Mouse (Mus musculus): Measurements from ENCODE around the gene Evx1. TPM values are rescaled to one million over a fixed set of nuclear protein-coding genes. Genes with fewer than 3 reads are reported as not detected.

Gene Evx1
- not detected for total RNA-seq (2021)
- long read RNA-seq, experiment 1 = 0 reads
- long read RNA-seq, experiment 2 = 0 reads

DNA sequence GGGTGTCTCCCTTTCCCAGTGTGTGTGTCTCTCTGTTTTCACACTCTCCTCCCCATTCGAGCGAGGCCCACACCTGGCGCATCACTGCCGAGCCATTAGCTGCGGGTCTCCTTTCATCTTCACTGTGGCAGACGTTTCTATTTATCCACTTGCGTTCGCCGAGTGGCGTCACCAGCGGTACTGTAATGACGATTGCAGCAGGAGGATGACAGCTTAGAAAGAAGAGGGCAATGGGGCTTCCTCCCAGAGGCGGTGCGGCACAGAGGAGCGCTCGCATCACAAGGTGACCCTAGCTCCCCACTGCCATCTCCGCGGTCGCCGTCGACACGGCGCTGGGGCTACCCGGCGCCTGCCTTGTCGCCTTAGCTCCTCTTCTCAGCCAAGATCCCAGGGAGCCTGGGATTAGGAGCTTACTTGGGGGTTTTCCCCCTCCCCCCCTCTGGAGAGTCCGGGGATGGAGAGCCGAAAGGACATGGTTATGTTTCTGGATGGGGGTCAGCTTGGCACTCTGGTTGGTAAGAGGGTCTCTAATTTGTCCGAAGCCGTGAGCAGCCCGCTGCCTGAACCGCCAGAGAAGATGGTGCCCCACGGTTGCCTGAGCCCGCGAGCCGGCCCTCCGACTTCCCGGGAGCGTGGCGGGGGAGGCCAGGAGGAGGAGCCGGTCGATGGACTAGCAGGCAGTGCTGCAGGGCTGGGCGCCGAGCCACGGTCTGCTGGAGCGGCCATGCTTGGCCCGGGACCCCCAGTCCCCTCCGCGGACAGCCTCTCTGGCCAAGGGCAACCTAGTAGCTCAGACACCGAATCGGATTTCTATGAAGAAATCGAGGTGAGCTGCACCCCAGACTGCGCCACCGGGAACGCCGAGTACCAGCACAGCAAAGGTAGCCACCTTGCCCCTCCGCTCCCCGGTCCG is at the start of gene Evx1:
TSS of gene Evx1 (plus strand) at position 108 of the 913 bp plus-strand sequence.
- no peak for DNase-seq (ENCODE audit: low spot score in 2 of 2)

DNA sequence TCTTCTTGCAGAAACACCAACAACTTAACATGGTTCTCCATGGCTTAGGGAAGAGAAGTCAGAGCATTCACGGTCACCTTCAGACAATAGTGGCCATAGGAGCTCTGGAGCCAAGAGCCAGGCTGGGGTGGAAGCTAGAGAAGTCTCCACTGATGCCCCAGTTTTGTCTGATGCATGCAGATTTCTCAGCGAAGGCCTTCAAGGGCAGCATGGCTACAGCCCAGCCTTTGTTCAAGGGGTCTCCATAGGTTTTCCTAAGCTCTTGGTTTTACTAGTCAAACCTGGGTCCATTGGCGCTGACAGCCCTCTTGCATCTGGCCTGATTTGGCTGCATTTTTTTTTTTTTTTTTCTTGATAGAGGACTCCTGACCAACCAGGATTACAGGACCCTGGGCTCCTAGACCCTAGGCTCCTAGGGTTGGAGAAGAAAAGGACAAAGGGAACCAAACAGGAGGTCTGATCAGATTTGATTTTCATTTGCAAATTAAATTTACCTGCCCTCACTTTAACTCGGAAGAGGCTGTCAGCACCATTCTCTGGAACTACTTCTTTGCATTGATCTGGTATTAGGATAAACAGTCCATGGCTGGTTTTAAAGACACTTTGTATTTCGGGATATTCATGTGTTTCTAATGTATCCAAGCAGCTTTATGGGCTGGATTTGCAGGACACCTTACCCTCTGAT is 49.0 kb upstream of the Evx1 start:
- no peak for DNase-seq (ENCODE audit: low spot score in 2 of 2)

DNA sequence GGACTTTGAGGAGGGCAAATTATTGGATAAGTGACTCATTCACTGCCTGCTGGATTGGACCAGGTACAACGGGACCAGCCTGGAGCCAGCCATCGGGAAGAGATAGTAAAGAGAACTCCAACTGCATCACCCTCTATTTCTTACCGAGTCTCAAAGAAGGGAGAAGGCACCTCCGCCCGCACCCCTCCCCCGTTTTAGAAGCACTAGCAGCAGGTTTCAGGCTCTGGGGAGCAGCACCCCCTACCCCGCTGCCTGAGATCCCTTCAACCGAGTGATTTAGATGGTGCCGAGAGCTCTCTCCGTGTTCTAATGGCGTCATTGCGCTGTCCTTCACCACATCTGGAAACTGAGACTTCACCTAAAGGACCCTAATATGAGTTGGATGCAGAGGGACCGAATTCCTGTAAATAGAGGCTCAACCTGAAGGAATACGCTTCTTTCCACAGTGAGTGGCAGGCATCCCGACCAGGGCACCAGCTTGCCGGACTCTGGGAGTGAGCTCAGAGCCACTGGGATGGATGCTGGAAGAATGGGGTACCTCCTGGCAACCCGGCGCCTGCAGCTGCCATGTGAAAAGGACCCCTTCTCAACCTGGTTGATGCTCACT is 47.9 kb upstream of the Evx1 start:
- no peak for DNase-seq (ENCODE audit: low spot score in 2 of 2)

DNA sequence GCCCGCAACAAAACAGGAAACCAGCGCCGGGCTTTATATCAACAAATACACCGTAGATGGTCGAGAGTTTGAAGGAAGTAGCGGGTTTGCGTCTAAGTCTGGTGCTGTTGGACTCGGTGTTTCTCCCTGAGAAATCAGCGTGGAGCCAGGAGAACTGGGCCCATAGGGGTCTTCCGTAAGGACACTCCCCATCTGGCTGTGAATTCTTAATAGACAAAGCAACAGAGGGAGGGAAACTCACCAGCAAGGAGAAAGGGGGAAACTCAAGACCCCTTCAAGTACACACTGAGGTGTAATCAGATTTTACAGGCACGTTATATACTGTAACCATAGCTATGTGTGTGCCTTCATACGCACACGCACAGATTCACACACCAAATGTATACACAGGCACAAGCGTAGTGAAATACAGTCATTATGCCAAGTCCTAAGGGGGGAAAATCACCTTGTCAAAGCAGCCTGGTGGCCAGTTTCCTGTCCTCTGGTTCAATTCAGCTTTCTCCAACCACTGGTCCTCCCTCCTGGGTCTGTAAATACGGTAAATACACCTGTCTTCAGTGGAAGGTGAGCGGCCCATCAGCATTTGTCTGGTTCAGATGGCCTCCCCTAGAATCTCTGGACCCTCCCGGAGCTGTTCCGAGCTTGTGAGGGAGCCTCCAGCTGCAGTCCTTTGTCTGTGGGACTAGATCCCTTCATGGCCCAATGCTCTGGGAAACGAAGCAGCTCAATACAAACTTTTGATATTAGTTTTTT is 47.2 kb upstream of the Evx1 start:
- no peak for DNase-seq (ENCODE audit: low spot score in 2 of 2)

DNA sequence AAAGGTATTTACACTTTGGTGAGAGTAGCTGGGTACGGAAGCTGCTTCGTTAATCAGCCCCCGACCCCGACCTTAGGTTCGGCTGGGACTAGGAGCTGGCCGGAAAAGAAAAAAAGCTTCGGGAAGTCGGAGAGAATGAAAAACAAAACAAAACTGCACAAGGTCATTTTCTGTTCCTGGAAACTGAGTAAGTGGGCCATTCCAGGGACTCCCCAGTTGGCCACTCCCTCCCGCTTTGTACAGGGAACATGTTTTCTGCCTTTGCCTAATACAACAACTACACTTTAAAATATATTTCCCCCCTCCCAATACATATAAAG is 46.7 kb upstream of the Evx1 start:
- no peak for DNase-seq (ENCODE audit: low spot score in 2 of 2)

DNA sequence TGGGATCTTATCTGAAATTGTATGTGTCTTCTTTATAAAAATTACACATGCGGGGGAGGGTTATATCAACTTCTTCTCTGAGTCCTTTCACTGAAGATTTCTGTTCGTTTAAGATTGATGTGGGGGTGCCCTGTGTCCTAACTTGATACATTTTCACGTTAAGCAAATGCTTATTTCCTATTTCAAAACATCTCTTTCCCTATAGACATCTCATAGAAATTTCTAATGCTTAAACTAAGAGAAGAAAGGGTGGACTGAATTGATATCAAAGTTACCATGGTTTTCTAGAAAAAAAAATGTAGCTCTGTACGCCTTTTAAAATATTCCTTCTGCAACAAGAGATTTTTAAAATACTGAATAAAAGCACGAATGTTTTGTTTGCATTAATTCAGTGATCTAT is 46.1 kb upstream of the Evx1 start:
- DNase-seq (ENCODE audit: low spot score in 2 of 2) = no peak

DNA sequence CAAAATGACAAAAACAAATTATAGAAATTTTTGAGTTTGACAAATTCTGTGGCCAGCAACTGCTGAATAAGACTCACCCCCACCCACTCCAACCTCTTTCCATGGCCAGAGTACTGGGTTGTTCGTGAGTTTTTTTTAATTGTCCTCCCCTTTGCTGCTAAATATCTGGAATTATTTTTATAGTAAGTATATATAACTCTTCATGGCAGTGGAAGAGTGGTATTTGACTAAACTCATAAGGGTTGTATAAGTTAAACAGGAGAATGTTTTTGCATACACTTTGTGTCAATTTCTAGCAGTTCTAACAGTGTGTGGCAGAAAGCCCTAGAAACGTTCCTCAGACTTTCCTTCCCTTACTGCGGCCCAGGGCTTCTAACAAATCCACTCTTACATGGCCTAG is 45.6 kb upstream of the Evx1 start:
- no peak for DNase-seq (ENCODE audit: low spot score in 2 of 2)

DNA sequence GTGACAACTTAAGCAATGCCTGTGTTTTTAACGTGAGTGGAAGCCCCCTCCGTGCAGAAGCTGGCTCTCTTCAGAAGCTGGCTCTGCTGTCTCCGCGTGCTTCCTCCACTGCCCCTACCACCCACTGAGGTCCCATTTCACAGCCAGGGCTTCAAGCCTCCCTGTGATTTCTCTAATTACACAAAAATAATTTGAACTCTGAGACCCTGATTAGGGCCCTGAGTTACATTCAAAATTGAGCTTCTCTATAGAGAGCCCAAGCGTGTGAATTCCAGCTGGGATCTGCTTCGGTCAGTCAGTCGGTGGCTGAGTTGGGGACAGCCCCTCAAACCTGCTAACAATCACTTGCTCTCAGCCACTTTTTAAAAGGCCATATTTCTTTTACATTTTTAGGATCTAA is 45.0 kb upstream of the Evx1 start:
- DNase-seq (ENCODE audit: low spot score in 2 of 2) = no peak

DNA sequence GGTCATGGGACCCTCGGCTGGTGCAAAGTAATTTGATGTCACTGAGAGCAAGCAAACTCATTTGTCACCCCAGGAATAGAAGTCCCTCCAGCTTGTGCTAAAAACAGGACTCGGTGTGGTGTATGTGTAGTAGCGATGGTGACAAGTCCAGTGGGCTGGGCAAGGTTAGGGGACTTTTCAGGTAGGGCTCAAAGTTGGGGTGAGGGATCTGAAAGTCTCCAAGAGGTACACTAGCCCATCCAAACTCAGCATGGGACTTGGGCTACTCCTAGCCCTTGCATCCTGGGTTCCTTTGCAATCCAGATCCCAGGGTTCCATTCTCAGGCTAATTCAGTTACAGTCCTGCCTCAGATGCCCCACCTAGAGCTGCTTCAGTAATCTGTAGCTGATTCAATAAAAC is 44.5 kb upstream of the Evx1 start:
- no peak for DNase-seq (ENCODE audit: low spot score in 2 of 2)

DNA sequence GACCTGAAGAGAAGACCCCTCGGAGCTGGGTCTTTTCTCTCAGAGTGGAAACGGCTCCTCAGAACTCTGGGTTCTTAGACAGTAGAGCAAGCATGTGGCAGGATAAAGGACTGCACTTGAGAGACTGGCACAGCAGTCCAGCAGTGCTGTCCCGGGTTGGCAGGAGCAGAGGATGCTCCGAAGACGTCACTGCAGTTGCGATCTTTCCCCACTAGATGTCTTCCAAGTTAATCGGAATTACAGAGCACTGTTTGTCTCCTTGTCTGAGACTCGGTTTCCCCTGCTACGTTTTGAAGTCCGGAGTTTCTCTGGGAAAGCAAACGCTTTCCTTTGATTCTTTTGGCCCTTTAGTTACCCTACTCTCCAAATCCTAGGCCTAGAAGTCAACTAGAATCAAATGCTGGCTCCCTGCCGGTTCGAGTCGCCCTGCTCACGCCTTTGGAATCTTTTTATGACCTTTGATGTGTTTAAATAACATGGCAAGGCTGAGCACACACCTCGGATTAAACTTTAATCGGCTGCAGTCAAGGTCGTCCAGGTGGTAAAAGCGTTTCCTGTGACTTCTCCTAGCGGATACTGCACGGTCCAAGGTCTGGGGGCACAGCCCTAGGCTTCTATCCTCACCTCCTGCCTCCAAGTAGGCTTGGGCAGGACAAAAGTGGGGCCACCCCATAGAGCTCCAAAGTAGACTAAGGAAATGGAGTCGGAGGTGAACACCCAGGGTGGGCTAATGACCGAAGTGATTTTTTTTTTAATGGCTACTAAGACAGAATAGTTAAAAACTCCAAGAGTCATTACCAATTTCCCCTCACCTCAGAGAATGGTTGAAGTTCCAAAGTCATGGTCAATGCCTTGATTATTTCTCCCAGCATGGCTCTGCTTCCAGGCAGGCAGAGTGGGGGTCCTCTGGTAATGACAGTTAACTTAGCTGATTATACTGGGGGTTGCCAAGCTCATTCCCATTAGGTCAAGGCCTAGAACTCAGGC is 42.5 kb upstream of the Evx1 start:
- peak in 1 of 2 experiments; percentile 47 for DNase-seq (ENCODE audit: low spot score in 2 of 2)

DNA sequence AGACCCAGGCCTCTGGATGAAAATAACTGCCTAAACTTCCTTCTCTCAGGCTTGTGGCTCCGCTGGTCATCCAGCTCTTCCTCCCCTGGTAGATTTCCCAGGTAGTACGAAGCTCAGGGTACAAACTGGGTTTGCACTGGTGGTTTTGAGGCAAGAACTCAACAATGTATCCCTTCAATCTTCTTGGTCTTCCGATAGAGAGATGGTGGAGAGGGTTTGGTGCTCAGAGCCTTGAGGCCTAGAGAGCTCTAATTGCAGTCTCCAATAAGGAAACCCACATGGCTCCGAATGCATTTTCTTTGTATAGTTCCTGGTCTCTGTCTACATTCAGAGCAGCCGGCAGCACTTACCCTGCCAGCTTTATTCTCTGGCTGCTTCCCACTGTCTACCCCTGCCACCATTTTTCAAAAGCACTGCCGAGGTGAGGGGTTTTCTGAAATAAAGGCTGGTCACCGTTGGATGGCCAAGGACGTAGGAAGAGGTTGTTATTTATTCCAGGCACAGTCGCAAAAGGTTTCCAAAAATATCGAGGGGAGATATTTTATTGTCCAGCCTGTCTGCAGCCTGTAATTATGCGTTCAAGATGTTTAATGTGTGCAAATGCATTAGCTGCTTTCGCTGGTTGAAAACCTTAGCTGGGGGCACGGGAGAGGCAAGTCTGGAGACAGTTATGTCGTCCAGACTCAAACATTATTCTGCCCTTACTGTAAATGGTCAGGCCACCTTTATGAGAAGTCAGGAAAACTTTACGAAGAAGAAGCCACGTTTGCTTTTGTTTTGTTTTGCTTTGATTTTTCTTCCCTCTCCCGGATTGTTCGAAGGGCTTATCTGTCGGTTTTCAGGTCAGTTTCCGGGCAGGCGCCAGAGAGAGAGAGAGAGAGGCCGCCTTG is 40.3 kb upstream of the Evx1 start:
- DNase-seq (ENCODE audit: low spot score in 2 of 2) = no peak

DNA sequence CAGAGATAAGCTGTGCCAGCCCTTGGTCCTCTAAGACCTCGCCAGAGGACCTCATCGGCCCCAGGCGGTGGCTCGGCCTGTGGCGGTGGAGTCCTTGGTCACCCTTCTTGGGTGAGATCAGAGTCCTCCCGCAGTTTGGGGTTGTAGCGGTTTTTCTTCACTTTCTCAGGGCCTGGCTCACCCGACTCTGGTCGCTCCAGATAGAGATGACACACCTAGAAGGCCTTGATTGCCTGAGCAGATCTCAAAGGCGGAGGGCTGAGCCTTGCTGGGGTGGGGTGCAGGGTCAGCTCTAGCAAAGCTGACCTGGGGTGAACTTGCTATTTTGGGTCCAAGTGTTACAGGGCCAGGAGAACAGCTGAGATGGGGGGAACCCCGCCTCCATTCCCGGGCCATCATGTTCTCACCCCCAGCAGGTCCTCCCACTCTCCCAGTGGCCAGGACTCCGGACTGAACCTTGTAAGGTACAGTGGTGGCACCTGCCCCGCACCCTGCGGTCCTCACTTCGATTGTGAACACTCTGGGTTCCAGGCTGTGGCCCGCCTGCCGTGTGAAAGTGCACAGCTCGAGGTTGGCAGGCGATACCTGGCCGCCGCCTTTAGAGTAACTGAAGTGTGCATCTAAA is 39.5 kb upstream of the Evx1 start:
- DNase-seq (ENCODE audit: low spot score in 2 of 2) = no peak

DNA sequence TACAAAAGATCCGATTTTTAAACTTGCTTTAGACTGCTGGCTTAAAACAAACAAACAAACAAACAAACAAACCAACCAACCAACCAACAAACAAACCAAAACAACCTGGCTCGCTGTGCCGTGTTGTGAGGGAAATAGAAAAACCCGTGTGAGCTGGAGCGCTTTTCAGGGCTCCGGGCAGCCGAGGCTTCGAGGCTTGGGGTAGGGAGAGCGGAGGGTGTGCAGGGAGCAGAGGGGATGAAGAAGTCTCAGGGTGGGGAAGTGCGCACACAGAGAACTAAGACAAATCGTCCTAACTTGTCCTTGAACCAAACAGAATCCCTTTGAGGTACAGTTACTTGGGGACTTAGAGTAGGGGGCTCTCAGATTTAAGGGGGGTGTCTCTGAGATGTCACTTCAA is 38.7 kb upstream of the Evx1 start:
- no peak for DNase-seq (ENCODE audit: low spot score in 2 of 2)

DNA sequence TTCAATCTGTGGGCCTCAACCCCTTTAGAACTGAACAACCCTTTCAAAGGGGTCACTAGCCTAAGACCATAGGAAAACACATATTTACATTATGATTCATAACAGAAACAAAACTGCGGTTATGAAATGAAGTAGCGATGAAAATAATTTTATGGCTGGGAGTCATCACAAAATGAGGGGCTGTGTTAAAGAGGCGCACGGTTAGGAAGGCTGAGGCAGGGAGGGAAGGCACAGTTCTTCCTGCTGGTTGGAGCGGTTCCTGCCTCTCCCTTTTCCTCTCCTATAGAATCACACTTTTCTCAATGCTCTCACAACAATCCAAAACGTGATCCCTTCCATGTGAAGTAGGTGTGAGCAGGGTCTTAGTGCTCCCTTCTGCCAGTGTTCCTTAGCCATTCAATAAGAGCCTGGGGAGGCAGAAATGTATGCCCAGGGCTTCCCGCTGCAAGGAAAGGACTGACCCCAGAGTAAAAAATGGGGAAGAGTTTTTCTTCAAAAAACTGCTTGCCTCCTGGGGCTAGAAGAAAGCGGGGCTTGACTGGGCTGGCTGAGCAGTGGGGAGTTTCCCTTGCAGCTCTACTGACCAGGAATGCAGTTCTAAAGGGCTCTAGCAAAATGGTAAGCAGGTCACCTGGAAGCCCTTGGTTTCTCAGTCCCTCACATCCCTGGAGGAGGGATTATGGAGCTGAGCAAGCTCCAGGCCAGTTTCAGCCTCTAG is 37.6 kb upstream of the Evx1 start:
- no peak for DNase-seq (ENCODE audit: low spot score in 2 of 2)

DNA sequence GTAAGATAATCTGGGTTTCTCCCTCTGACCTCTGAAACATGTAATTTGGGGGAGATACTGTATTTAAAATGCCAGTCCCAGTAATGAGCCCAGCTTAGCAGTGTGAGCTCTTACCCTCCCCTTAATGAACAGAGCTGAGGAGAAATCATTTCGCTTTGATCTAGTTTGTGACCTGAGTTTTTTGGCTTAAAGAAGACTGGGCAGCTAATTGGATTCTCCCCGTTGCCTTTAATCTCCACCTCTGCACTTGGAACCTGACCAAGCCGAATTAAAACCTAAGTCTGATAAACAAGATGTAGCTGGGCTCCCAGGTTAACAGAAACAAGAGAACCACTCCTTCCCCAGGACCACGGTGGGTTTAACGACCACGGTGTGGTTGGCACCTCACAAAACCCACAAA is 36.9 kb upstream of the Evx1 start:
- no peak for DNase-seq (ENCODE audit: low spot score in 2 of 2)

DNA sequence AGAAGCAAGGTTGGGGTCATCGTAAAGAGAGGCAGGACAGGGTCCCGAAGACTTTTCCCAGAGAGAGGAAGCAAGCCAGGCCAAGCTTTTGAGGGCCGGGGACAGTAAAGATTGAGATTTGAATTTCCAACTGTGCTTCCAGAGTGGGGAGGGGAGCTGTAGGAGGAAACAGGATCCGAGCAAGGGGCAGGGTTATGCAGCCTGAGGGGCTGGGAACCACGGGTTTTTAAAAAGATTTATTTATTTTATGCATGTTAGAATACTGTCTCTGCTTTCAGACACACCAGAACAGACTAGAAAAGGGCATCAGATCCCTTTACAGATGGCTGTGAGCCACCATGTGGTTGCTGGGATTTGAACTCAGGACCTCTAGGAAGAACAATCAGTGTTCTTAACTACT is 36.4 kb upstream of the Evx1 start:
- DNase-seq (ENCODE audit: low spot score in 2 of 2) = no peak

DNA sequence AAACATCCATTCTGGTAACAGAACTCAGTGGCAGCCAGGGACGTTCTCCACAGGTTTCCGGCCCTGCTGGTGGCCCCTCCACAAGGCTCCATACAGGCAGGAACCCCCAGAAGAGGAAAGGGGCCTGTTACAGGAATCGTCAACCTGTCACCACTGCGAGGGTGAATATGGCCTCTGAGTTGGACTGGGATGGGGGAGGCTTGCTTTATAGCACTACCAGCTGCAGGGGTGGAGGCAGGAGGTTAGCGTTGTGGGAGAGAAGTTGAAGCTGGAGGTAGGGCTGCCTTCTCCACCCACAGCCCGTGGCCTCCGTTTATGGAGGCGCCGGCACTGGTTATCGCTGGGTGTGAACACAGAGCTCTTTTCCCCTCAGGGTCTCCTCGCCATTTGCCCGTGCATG is 32.2 kb upstream of the Evx1 start:
- no peak for DNase-seq (ENCODE audit: low spot score in 2 of 2)

DNA sequence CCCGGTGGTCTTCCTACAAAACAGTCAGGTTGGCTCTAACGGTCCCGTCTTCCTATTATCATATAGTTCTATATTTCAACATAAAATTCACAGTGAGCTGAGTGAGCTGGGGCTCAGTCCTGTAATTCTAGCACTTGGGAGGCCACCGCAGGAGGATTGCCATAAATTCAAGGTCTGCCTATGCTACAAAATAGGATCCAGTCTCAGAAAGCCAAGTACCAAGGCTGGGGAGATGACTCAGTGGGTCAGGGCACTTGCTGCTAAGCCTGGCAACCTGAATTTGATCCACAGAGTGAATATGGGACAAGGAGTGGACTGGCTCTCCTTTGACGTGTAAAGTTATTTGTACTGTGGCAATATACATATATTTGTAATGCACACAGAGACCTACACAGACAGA is 29.4 kb upstream of the Evx1 start:
- DNase-seq (ENCODE audit: low spot score in 2 of 2) = no peak

Data from layer of hippocampus, postnatal 14 days (tissue).